Mouse (Mus musculus) stomach, embryonic 14.5 days (tissue): ENCODE results near the gene Cntnap5a. TPM values are rescaled to one million over a fixed set of nuclear protein-coding genes. Genes with fewer than 3 reads are reported as not detected.
A peak's percentile ranks its signal among the peaks of the same experiment; 100 is the strongest.

Source experiments
- ATAC-seq: fragments of 200-750 bp; cut with Nextera tagmentation; 2 replicates; pipeline ENCODE4 v1.8.0; 2017; ENCODE audit warnings: low read depth, moderate TSS enrichment; ENCODE audit not compliant: insufficient number of reproducible peaks, insufficient read depth, low FRiP score
- H3K27ac ChIP-seq: fragments of 300-500 bp; sonication (generic); 2 replicates; pipeline ENCODE4 v1.5.1; 2014; ENCODE audit warnings: mild to moderate bottlenecking, low read length, moderate library complexity, mixed read lengths
- H3K27me3 ChIP-seq: fragments of 300-500 bp; sonication (generic); 2 replicates; pipeline ENCODE4 v1.6.1; 2014; ENCODE audit warnings: low read length, control low read depth, mixed read lengths; ENCODE audit not compliant: control insufficient read depth, insufficient read depth
- H3K36me3 ChIP-seq: fragments of 300-500 bp; sonication (generic); 2 replicates; pipeline ENCODE4 v1.6.1; 2014; ENCODE audit warnings: mild to moderate bottlenecking, control low read depth, low read length, moderate library complexity, mixed read lengths; ENCODE audit not compliant: control insufficient read depth, insufficient read depth
- H3K4me1 ChIP-seq: fragments of 300-500 bp; sonication (generic); 2 replicates; pipeline ENCODE4 v1.6.1; 2014; ENCODE audit warnings: low read length, control low read depth, mixed read lengths; ENCODE audit not compliant: control insufficient read depth, insufficient read depth
- H3K4me2 ChIP-seq: fragments of 300-500 bp; sonication (generic); replicated peaks from 2 replicates; pipeline ENCODE4 v1.6.1; 2014; ENCODE audit warnings: low read depth, low read length, control low read depth
- H3K4me3 ChIP-seq: fragments of 300-500 bp; sonication (generic); 2 replicates; pipeline ENCODE4 v1.5.1; 2014; ENCODE audit warnings: low read depth, low read length, control low read depth
- H3K9ac ChIP-seq: fragments of 300-500 bp; sonication (generic); replicated peaks from 2 replicates; pipeline ENCODE4 v1.6.1; 2014; ENCODE audit warnings: low read depth, mild to moderate bottlenecking, control low read depth, low read length, moderate library complexity, mixed read lengths
- H3K9me3 ChIP-seq: fragments of 300-500 bp; sonication (generic); 2 replicates; pipeline ENCODE4 v1.6.1; 2016; ENCODE audit warnings: low read depth, low read length, control low read depth; ENCODE audit not compliant: control insufficient read depth
- WGBS: fragments of 180-500 bp; shearing (Covaris S2); extraction: QIAGEN DNeasy Blood & Tissue Kit; methylation state at CpG from one replicate; pipeline ENCODE4 v1.1.7; 2014; 5-methylcytosine and 5-hydroxymethylcytosine counted together
- polyA plus RNA-seq: library from polyadenylated mRNA; unstranded; fragments of >200 nt; fragmentation: Nextera tagmentation; extraction: Ambion mirVana; gene quantifications from 2 replicates; pipeline ENCODE4 v1.2.1, GENCODE M21; 2014

The Cntnap5a gene
- 0.14 and 0.15 TPM in 2 replicates for polyA plus RNA-seq

GRCm38 (mm10) chr1:115684518-115685368 is at the start of gene Cntnap5a:
Gene Cntnap5a, plus strand, starts transcription at chr1:115684756.
- Histone ChIP-seq H3K27ac (no peak within 1 kb of the TSS), H3K9ac (no peak within 1 kb of the TSS), H3K36me3 (no peaks in the 10 kb centered on the region), H3K4me1 (no peaks in the 10 kb centered on the region), H3K4me2 (no peak within 1 kb of the TSS), H3K4me3 (no peak within 1 kb of the TSS), H3K9me3 (no peaks in the 10 kb centered on the region), H3K27me3 (no peaks in the 10 kb centered on the region)
- 0 out of 2 replicates have a peak, but pooled peaks have one; percentile 49 for ATAC-seq
- 14% methylated on average over 26 of the region's 26 CpGs for WGBS

- ATAC-seq, result no peak
- H3K9me3 ChIP-seq, result no peaks in the 10 kb centered on the region
- no peak overlapping the region for H3K4me3 ChIP-seq
- no peak overlapping the region for H3K9ac ChIP-seq
- H3K36me3 ChIP-seq, result no peaks in the 10 kb centered on the region
- H3K4me1 ChIP-seq, result no peaks in the 10 kb centered on the region
- H3K27me3 ChIP-seq, result no peaks in the 10 kb centered on the region
- no peak overlapping the region for H3K4me2 ChIP-seq
- WGBS, result 68% methylated on average over 2 of the region's 2 CpGs
- H3K27ac ChIP-seq, result no peak overlapping the region
Observed at GRCm38 (mm10) chr1:115646921-115647320, 37.6 kb upstream of the Cntnap5a start.

- no peaks in the 10 kb centered on the region for H3K9me3 ChIP-seq
- H3K27me3 ChIP-seq, result no peaks in the 10 kb centered on the region
- no peak overlapping the region for H3K9ac ChIP-seq
- no peak for ATAC-seq
- no peak overlapping the region for H3K4me3 ChIP-seq
- H3K27ac ChIP-seq, result no peak overlapping the region
- H3K36me3 ChIP-seq, result no peaks in the 10 kb centered on the region
- H3K4me2 ChIP-seq, result no peak overlapping the region
- 70% methylated on average over 5 of the region's 5 CpGs for WGBS
- H3K4me1 ChIP-seq, result no peaks in the 10 kb centered on the region
Observed at GRCm38 (mm10) chr1:115658343-115659064, 26.1 kb upstream of the Cntnap5a start.

GRCm38 (mm10) chr1:115686494-115686893 is 1.9 kb downstream of the Cntnap5a start:
- no peak for ATAC-seq
- Histone ChIP-seq H3K36me3 (no peaks in the 10 kb centered on the region), H3K9me3 (no peaks in the 10 kb centered on the region), H3K4me2 (no peak overlapping the region), H3K9ac (no peak overlapping the region), H3K4me1 (no peaks in the 10 kb centered on the region), H3K27me3 (no peaks in the 10 kb centered on the region), H3K27ac (no peak overlapping the region), H3K4me3 (no peak overlapping the region)
- 18% methylated on average over 2 of the region's 2 CpGs for WGBS

- Histone ChIP-seq H3K9ac (no peak overlapping the region), H3K4me2 (no peak overlapping the region), H3K4me3 (no peak overlapping the region), H3K27me3 (no peaks in the 10 kb centered on the region), H3K9me3 (no peaks in the 10 kb centered on the region), H3K4me1 (no peaks in the 10 kb centered on the region), H3K27ac (no peak overlapping the region), H3K36me3 (no peaks in the 10 kb centered on the region)
- WGBS, result 44% methylated on average over 2 of the region's 2 CpGs
- ATAC-seq, result peak; percentile 53; the same call in 1 of the 2 replicates
Observed at GRCm38 (mm10) chr1:115699798-115700197, 15.2 kb downstream of the Cntnap5a start.

- Histone ChIP-seq H3K27me3 (no peaks in the 10 kb centered on the region), H3K36me3 (no peaks in the 10 kb centered on the region), H3K27ac (no peak overlapping the region), H3K9me3 (no peaks in the 10 kb centered on the region), H3K4me2 (no peak overlapping the region), H3K4me3 (no peak overlapping the region), H3K9ac (no peak overlapping the region), H3K4me1 (no peaks in the 10 kb centered on the region)
- no peak for ATAC-seq
- 81% methylated on average over 5 of the region's 5 CpGs for WGBS
Observed at GRCm38 (mm10) chr1:115742556-115742955, 58.0 kb downstream of the Cntnap5a start.

- H3K27me3 ChIP-seq, result no peaks in the 10 kb centered on the region
- no peaks in the 10 kb centered on the region for H3K9me3 ChIP-seq
- H3K4me1 ChIP-seq, result no peaks in the 10 kb centered on the region
- no peak overlapping the region for H3K27ac ChIP-seq
- H3K4me2 ChIP-seq, result no peak overlapping the region
- H3K36me3 ChIP-seq, result no peaks in the 10 kb centered on the region
- no peak overlapping the region for H3K9ac ChIP-seq
- ATAC-seq, result no peak
- no peak overlapping the region for H3K4me3 ChIP-seq
Observed at GRCm38 (mm10) chr1:115745569-115745968, 61.0 kb downstream of the Cntnap5a start.

GRCm38 (mm10) chr1:115784737-115785136 is 100.2 kb downstream of the Cntnap5a start:
- H3K9ac ChIP-seq, result no peak overlapping the region
- no peaks in the 10 kb centered on the region for H3K4me1 ChIP-seq
- 63% methylated on average over 5 of the region's 5 CpGs for WGBS
- no peak overlapping the region for H3K4me2 ChIP-seq
- no peak overlapping the region for H3K4me3 ChIP-seq
- H3K36me3 ChIP-seq, result no peaks in the 10 kb centered on the region
- H3K27me3 ChIP-seq, result no peaks in the 10 kb centered on the region
- no peak for ATAC-seq
- no peaks in the 10 kb centered on the region for H3K9me3 ChIP-seq
- H3K27ac ChIP-seq, result no peak overlapping the region
